Mouse (Mus musculus): ENCODE results near the gene Cys1.

Cys1 gene

DNA sequence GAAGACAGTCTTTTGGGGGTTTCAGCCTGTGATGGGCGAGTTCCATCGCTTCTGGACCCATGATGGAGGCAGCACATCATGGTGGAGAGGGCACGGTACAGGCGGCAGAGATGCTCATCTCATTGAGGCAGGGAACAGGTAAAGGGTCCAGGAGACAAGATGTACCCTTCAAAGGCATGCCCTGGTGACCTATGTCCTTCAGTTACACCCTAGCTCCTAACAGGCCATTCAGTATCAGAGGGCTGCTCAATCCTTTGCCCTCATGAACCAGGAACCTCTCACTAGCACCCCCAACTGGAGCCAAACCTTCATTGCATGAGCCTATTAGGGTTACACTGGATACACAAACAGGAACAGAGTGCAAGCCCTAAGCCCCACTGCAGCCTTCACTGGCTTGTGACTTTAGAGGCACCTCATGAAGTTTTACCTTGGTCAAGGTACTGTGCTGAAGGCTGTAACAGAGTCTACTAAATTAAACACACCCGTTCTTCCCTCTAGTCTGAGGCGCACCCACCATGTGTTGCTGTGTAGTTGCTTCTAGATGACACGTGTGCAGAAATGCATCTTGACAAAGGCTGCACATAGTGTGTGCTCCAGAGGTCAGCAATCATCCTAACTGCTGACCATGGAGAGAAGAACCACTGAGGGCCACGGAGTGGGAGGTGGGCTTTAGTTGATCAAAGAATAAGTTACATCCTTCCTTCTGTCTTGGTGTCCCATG, 16.0 kb upstream of the Cys1 start:
- no peak for DNase-seq

DNA sequence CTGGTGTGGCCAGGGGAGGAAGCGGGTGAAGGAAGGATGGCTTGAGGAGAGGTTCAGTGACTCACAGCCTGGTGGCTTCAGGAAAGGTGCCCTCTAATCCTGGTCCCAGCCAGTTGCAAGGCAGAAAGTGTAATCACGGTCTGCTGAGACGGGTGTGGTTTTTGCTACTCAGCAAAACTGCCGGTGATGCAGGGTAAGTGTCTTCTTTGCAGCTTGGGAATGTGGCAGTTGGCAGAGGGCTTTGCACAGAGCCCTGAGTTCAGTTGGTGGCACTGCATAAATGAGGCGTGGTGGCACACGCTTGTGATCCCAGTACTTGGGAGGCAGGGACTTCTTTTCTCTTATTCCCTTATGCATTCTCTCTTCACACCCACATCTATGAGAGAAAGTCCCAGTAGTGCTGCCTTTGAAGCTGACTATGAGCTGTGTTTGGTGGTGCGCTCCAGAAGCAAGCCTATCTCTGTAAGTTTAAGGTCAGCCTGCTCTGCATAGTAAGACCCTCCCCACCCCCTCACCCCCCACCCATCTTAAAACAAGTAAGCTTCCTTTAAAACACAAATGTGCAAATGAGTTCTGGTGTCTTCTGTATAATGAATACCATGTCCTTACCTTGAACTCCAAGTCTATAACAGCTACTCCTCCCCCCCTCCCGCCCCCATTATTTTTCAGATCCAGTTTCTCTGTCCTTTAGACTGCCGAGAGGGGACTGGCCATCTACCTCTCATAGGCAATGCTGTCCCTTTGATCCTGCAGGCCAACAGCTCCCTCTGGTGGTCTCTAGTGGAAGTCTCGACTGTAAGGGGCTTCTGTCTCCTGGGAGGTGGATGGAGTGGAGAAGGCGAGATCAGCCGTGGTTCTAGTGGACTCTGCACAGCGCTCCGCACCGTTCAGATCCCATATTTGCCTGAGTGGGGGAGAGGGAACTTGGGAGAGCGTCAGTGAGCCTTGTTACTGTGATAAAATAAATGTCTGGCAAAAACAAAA, 15.2 kb upstream of the Cys1 start:
- DNase-seq: peak; percentile 93

DNA sequence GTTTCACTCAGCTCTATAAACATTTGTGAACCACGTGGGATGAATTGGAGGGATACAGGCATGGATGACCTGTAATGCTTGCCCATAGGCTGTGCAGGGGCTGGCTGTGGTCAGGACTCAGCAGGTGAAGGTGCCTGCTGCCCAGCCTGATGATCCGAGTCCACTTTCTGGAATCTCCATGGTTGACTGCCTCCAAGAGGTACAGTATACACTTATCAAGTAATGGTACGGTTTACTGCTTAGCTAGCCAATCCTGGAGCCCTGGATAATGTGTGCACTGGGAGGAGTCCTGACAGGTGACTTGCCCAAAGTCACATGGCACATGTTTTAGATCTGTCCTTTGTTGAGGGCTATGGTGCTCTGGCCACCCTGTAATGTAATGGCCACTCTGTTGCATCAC, 8.7 kb upstream of the Cys1 start:
- DNase-seq: peak; percentile 58

DNA sequence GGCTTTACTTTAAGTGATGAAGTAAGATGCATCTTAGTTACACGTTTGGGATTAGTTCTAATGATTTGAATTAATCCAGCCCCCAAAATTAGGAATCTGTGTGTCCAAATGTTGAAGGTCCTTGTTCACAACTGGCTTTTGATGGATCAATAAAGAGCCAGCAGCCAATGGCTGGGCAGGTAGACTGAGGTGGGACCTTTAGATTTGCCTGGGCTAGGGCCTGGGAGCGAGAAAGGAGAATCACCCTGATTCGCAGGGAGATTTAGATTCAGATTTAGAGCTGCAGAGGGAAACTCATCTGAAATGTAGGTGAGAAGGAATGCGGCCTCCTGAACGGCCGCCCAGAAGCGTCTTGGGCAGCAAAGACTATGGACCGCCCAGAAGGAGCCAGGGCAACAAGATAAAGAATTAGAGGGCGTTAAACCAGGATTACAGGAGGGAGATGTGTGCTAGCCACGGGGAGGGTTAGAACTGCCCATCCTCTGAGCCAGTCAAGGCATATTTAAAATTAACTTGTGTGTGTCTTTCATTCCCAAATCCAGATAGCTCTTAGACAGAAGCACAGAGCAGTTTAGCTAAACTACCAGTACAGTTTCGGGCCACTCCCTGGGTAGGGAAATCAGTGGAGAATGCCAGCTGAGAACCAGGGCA, 5.2 kb upstream of the Cys1 start:
- DNase-seq: no peak

DNA sequence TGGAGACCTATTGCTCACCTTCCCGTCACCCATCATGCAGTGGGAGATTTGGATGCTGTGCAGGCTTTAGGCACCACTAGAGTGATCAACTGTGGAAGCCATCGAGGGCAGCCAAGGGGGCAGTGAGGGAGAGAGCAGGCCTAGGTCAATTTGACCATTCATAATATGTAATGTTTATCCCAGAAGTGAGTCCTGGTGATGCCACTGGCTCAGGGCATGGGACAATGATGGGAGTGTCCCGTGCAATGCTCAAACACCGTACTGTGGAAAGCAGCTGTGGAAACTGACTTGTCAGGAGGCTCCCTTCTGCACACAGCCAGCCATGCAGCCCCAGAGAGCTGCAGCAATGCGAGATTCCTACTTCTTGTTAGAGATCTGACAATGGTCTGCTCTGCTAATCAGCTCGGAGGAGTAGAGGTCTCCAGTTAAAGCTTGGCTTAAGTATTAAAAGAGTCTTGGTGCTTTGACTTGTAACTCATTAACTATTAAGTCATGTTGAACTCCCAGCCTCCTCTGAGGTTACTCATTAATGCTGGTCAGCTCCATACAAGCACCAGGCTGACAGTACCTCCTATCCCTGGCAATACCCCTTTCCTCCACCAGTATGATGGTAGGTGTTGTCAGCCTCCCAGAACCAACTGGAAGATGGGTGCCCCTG, 4.6 kb upstream of the Cys1 start:
- peak; percentile 47 for DNase-seq

DNA sequence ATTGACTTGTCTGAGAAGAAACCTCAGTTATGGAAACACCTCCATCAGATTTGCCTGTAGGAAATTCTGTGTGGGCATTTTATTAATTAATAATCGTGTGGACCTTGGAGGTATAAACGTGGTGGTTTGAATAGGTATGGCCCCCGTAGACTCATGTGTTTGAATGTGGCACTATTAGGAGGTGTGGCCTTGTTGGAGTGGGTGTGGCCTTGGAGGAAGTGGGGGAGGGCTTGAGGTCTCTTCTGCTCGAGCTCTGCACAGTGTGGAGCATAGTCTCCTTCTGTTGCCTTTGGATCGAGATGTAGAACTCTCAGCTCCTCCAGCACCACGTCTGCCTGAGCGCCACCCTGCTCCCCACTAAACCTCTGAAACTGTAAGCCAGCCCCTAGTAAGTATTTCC, 1.8 kb upstream of the Cys1 start:
- no peak for DNase-seq

DNA sequence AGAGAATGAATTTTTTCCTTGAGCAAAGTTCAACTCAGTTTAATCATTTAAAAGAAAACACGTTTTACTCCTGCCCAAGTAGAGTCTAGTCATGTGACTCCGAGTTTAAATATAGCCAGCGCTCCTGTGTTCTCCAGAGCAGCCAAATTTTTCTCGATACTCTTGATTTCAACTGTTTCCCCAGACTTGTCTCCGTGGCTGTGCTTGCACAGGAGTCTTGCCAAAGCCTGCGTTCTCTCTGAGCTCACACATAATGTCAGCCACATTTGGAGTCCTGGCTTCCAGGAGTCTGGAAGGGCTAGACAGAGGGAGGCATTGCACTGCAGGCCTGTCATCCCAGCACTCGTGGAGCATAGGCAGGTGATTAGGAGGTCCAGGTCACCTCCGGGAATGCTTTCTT, 950 bp upstream of the Cys1 start:
- peak; percentile 50 for DNase-seq

DNA sequence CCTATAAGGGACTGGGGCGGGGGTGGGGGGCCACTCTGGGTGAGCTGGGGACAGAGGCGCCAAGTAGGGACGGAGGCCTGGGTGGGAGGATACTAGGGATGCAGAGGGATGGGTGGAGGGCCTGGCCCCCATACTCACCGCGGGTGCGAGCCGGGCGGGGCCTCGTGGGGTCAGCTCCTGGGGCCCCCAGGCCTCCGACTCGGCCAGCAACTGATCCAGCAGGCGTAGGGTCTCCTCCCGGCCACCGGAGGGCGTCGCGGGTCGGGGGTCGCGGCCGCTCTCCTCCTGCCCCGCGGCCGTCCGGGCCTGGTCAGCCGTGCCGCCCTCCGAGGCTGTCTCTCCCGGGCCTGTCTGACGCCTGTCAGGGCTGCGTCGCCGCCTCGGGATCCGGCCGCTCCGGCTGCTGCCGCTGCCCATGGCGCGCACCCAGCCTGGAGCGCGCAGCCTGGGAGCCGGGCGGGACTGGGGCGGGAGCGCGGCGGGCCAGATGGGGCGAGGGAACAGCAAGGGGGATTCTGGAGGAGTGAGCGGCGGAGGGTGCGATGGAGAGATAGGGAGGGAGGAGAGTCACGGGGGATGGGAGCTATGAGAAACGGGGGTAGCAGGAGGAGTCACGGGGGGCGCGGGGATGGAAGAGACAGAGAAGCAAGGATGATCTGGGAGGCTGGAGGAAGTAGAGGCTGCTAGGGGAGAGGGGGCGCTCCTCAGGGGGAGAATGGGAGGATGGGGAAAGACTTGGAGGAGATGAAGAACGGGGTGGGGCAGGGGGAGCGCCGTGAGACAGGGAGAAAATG, 924 bp downstream of the Cys1 start:
- DNase-seq: peak; percentile 64

DNA sequence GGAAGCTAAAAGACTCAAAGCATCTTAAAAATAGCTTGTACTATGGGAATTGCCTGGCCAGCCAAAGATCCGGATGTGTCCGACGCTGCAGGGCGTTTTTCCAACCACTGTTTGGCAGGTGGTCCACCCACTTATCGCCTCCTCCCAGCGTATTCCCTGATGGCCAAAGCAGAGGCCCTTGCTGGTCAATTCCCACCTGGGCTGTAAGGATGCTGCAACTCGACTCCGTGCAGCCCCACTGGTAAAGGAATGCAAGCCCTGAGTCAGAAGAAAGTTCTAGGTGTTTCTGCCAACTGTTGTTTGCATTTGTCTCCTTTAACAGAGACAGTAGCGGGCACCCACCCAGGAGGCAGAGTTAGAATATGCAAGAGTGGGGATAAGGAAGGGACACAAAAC, 1.5 kb downstream of the Cys1 start:
- peak; percentile 46 for DNase-seq

DNA sequence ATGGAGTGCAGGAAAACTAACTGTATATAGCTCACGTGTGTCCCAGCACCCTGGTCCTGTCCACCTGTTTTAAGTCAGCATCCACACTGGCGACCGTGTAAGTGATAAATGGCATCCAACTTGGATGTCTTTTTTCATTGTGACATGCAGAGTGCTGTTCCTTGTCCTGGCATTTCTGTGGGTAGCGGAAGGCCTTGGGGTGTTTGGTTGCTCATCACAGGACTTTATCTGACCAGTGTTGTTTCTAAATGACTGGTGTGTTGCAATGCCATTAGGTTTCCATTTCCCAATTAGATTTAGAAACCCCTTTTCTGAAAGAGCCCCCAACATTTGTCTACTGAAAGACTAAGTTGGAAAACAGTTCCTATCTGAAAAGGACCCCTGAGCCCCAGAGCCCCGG, 19.5 kb downstream of the Cys1 start:
- no peak for DNase-seq

DNA sequence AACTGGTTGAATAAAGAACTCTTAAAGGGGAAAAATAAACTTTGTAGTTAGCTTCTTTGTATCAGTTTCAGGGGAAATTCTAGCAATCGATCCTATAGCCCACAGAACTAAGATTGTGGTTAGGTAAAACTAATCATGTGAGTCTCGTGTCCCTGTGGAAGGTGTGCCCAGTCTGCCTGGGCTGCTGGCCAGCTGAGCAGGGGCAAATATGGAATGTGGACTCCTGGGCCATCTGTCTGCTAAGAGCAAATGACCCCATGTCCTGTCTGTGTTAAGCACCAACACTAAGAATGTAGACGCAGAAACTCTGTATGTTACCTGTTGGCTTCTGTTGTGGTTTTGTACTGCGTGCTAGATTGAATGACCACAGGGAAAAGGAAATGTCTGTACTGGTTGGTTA, 20.5 kb downstream of the Cys1 start:
- peak; percentile 68 for DNase-seq

DNA sequence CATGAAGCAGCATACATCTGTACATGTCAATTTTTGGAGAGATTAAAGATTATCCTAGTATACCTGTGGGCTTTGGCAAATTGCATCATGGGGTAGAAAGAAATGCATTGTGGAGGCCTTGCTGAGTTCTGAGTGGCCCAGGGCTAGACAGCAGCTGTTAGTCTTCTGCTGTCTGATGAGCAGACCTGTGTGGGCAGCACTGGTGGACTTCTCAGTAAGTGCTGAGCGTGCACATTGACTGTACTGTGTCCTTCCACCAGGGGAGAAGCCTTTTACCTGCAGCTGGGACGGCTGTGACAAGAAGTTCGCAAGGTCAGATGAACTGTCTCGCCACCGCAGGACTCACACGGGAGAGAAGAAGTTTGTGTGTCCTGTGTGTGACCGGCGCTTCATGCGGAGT, 21.7 kb downstream of the Cys1 start:
- DNase-seq: no peak

DNA sequence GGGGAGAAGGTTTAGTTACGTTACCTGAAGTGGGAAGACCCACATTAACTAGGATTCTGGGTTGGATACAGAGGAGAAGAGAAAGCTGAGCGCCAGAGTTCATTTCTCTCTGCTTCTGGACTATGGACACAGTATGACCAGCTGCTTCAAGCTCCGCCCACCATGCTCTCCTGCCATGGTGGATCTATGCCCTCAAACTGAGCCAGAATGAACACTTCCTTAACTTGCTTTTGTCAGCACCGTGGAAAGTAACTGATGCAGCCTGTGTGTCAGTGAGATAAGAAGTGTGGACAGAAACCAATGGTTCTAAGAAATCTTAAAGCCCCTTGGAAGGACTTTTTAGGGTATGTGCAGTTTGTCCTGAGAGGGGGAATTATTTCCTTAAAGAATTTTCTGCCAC, 22.6 kb downstream of the Cys1 start:
- peak; percentile 55 for DNase-seq

DNA sequence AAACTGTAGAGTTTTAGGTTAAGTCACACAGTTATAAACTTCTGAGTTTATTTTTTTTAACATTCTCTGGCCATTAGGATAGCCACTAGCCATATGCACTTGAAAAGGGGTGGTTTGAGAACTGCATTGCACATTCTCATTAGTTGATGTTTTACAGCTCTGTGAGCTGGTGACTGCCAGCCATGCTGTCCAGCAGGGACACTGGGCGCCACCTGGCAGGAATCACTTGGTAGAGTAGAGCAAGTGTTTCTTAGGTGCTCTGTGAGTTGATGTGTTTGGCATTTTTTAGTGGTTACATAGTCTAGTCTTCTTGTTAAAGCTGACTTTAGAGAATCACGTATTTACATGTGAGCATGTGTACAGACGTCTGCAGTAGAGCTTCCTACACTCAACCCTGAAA, 25.2 kb downstream of the Cys1 start:
- peak; percentile 54 for DNase-seq

DNA sequence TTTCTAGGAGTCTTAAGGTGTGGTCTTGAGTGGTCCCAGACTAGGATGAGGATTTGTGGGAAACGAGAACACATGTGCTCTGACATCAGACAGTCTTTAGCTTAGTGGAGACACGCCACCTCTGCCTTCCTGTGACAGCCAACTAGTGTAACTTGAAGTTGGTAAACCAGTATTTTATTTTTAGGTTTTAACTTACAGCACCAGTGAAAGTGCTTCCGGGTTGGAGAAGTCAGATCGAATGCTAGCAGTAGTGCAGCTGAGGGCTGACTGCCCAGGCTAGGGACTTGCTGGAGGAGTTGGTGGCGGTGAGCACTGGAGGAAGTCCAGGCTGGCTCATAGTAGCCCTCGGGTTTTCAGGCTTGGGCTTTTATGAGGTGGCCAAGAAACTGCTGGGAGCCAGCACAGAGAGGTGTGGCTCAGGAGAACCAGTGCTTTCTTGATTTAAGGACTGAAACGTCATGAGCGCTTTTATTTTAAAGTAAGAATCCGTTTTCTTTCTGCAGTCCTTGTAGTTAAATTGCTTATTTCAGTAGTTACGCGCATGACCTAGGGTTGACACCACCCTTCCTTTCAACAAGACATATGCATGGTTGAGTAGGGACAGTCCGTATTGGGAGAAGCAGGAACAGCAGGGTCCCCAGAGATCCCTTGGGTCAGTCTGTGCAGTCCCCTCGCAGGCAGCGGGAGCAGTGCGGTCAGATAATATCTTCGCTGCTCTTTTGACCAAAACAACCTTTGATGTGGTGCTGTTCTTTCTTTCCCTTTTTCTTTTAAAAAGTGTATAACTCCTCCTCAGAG, 27.3 kb downstream of the Cys1 start:
- no peak for DNase-seq

DNA sequence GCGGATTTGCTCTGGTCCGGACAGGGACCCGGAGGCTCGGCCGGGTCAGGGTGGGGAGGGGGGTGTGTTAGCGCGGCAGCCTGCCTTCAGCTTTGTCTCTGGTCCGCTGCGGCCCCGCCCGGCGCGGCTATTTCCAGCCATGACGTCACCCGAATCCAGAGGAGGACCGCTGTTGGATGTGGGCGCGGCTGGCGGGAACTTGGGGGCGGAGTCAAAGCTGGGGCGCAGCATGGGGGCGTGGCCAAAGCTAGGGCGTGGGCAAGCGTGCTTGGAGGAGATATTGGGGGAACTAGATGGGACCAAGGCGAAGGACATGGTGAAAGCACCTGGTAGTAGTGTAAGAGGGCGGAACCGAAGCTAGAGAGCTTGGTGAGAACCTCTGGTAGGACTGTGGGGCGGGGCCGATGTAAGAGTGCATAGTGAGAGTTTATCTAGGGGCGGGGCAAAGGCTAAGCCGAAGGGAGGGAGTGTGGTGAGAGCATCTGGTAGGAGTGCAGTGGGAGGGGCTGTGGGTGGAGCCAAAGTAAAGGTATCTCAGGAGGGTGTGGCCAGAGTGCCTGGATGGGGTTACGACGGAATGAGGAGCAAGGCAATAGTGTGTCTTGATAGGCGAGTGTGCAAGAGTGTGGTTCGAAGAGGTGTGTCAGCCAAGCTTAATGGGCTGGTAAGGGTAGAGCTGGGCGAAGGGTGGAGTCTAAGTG, 29.8 kb downstream of the Cys1 start:
- DNase-seq: peak; percentile 99

DNA sequence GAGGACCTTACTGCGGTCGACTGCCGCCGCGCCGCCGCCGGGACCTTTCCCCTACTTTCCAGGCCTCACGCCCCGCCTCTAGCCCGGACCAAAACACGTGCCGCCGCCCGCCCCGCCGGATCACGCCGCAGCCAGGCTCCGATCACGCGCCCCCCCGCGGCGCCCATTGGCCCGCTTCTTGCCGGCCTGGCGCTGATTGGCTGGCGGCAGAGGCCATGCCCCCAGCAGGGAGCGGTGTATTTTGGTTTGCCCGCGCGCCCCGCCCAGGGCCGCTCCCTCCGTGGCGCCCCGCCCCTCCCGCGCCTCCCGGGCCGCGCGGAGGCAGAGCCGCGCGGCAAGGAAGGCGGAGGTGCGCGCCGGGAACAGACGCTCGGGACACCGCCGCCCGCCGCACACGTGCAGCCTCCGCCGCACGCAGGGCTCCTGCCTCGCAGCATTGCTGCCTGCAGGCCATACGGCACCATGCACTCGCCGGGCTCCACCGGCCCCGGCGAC, 30.5 kb downstream of the Cys1 start, which contains the start of gene Klf11:
TSS of gene Klf11 (plus strand) at position 212 of the 495 bp plus-strand sequence.
- DNase-seq: peak; percentile 99

DNA sequence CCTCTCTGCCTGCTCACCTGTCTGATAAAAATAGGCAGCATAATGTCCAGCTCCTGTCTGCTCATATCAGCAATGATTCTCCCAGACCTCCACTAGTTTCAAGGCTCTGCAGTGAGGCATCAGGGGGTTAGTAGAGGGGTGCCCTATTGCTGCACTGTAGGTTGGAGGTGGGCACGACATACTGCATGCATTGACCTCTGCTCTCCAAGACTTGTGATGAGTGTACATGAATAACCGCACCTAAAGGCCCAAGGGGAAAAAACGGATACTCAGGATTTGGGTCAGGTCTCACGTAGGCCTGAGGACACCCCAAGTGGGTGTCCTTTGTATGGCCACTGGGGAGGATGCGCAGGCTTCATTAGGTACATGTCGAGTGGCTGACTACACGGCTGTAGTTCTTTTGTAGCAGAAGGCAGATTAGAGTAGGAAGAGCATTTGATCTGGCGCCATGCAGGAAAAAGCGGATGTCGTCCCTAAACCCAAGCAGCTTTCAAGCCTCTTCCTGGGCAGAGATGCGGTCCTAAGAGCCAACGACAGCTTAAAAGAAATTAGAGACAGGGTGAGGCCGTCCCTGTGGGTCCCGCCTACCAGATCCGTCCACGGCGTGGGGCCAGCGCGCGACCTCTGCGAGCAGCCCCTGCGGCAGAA, 31.1 kb downstream of the Cys1 start:
- DNase-seq: no peak

DNA sequence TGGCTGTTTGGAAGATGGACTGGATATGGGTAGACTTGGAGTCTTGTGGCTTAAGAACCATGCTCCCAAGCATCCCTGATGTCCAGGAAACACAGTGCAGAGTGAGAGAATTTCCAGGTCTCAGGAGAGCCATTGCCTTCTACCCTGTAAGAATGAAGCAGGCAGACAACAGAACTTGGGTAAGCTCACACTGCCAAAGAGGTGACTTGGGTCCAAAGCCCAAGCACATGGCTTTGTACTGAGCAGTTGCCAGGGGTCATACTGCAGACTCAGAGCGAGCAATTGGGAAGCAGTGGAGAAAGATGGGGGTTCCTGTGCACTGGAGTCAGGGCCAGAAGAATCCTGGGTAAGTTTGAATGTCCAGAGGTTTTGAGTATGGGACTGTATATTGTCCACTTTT, 33.5 kb downstream of the Cys1 start:
- DNase-seq: no peak

DNA sequence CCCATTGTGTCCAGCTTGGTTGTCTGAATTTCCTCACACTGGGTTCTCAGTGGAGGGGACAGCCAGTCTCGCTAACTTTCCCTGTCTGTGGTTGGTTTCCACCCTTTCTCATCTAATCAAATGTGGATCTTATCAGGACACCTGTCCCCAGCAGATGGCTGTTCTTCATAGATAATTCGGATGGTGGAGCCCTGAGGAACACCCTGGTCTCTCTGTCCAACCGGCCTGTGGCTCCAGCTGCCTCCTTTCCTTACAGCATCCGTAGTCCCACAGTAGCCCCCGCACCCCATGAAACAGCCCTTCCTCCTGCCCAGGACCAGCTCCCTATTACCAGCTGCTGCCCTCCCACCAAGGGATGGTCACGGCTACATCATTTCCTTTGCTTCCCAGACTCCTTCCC, 35.7 kb downstream of the Cys1 start:
- no peak for DNase-seq
